Mouse (Mus musculus) cerebellum, postnatal 36 days (tissue): ENCODE data around the gene Wdr61.
A peak's percentile ranks its signal among the peaks of the same experiment; 100 is the strongest.

ENCODE experiments used
- DNase-seq, 2 experiments: peaks; one replicate each; pipeline ENCODE4 v3.0.0; 2021 to 2022; ENCODE audit warnings: mixed read lengths in 2 of 2

The Wdr61 gene

GRCm38 (mm10) chr9:54673887-54674286 is 60.4 kb downstream of the Wdr61 start:
- DNase-seq = no peak

- DNase-seq = no peak
Measured at GRCm38 (mm10) chr9:54671962-54672361, 62.4 kb downstream of the Wdr61 start.

GRCm38 (mm10) chr9:54668455-54668854 is 65.9 kb downstream of the Wdr61 start:
- DNase-seq = peak; percentile 41 to 52

- no peak for DNase-seq
Measured at GRCm38 (mm10) chr9:54666116-54666515, 68.2 kb downstream of the Wdr61 start.
